7 mouse cellular contexts compared by ENCODE assay signal in genomic region chr14:54617897-54618365, GRCm38 (mm10). TPM values are rescaled to one million over a fixed set of nuclear protein-coding genes. Genes with fewer than 3 reads are reported as not detected.
DNase-seq lines count a peak whose midpoint lies in the region; ATAC-seq and TF ChIP-seq lines count a peak whose summit lies in the region.

Gene Psmb5 (minus strand): TSS chr14:54618022.

- no peak for TF ChIP-seq CTCF in intestine, postnatal 0 days (IDR thresholded peaks at IDR 0.05; ENCODE audit: low read depth)

- H3K27me3 ChIP-seq in embryonic facial prominence, embryonic 10.5 days (replicated peaks; ENCODE audit: low read depth, poor library complexity, severe bottlenecking), result no peaks in the 10 kb centered on the region
- H3K27me3 ChIP-seq in intestine, postnatal 0 days (replicated peaks; ENCODE audit: control insufficient read depth, insufficient read depth, low read length), result no peaks in the 10 kb centered on the region
- no peaks in the 10 kb centered on the region for H3K27me3 ChIP-seq in limb, embryonic 10.5 days (ENCODE audit: low read depth, poor library complexity, severe bottlenecking)
- no peaks in the 10 kb centered on the region for H3K27me3 ChIP-seq in midbrain, embryonic 13.5 days

- DNase-seq in adrenal gland, postnatal 10 days, result peak; percentile 87
- peak; percentile 92 for DNase-seq in embryonic facial prominence, embryonic 10.5 days (ENCODE audit: low spot score)
- peak; percentile 51 for DNase-seq in gonadal fat pad, adult 2 months (ENCODE audit: low read depth)
- peak; percentile 91 for DNase-seq in limb, embryonic 10.5 days (ENCODE audit: low spot score)
- peak; percentile 82 for DNase-seq in spleen, adult 12 weeks (ENCODE audit: low spot score)

- peaks cover 16% of the 10 kb centered on the region for H3K4me1 ChIP-seq in embryonic facial prominence, embryonic 10.5 days
- H3K4me1 ChIP-seq in intestine, postnatal 0 days (replicated peaks; ENCODE audit: control insufficient read depth, insufficient read depth, low read length), result no peaks in the 10 kb centered on the region
- peaks cover 8% of the 10 kb centered on the region for H3K4me1 ChIP-seq in limb, embryonic 10.5 days
- H3K4me1 ChIP-seq in midbrain, embryonic 13.5 days (replicated peaks), result peaks cover 19% of the 10 kb centered on the region

- H3K27ac ChIP-seq in embryonic facial prominence, embryonic 10.5 days (replicated peaks), result peak within 1 kb of the TSS; percentile 94
- H3K27ac ChIP-seq in intestine, postnatal 0 days (ENCODE audit: low read depth, low read length), result peak within 1 kb of the TSS; percentile 41; the same call in 1 of the 2 replicates
- H3K27ac ChIP-seq in limb, embryonic 10.5 days, result peak within 1 kb of the TSS; percentile 92
- peak within 1 kb of the TSS; percentile 85 for H3K27ac ChIP-seq in midbrain, embryonic 13.5 days

- peak within 1 kb of the TSS; percentile 84 for H3K4me2 ChIP-seq in intestine, postnatal 0 days (replicated peaks; ENCODE audit: low read depth)
- H3K4me2 ChIP-seq in midbrain, embryonic 13.5 days (replicated peaks), result peak within 1 kb of the TSS; percentile 82

- peak within 1 kb of the TSS; percentile 94 for H3K4me3 ChIP-seq in embryonic facial prominence, embryonic 10.5 days
- peak within 1 kb of the TSS; percentile 80 for H3K4me3 ChIP-seq in intestine, postnatal 0 days (ENCODE audit: low read depth, low read length)
- H3K4me3 ChIP-seq in limb, embryonic 10.5 days, result peak within 1 kb of the TSS; percentile 75
- H3K4me3 ChIP-seq in midbrain, embryonic 13.5 days (replicated peaks), result peak within 1 kb of the TSS; percentile 86

- peak; percentile 84 for ATAC-seq in intestine, postnatal 0 days
- ATAC-seq in midbrain, embryonic 13.5 days, result peak; percentile 92

- H3K9ac ChIP-seq in intestine, postnatal 0 days (ENCODE audit: low read depth, low read length), result peak within 1 kb of the TSS; percentile 76
- peak within 1 kb of the TSS; percentile 89 for H3K9ac ChIP-seq in midbrain, embryonic 13.5 days (replicated peaks)

- H3K36me3 ChIP-seq in embryonic facial prominence, embryonic 10.5 days (replicated peaks), result peaks cover 35% of the 10 kb centered on the region
- H3K36me3 ChIP-seq in intestine, postnatal 0 days (ENCODE audit: control insufficient read depth, insufficient read depth), result peaks cover 17% of the 10 kb centered on the region
- peaks cover 36% of the 10 kb centered on the region for H3K36me3 ChIP-seq in limb, embryonic 10.5 days
- H3K36me3 ChIP-seq in midbrain, embryonic 13.5 days, result peaks cover 25% of the 10 kb centered on the region

- H3K9me3 ChIP-seq in embryonic facial prominence, embryonic 10.5 days, result no peaks in the 10 kb centered on the region
- H3K9me3 ChIP-seq in intestine, postnatal 0 days (ENCODE audit: control insufficient read depth), result no peaks in the 10 kb centered on the region
- H3K9me3 ChIP-seq in limb, embryonic 10.5 days (replicated peaks), result no peaks in the 10 kb centered on the region
- H3K9me3 ChIP-seq in midbrain, embryonic 13.5 days, result no peaks in the 10 kb centered on the region

- under 1% methylated on average over 25 of the region's 25 CpGs for WGBS in embryonic facial prominence, embryonic 10.5 days
- WGBS in intestine, postnatal 0 days, result under 1% methylated on average over 25 of the region's 25 CpGs
- WGBS in limb, embryonic 10.5 days, result under 1% methylated on average over 25 of the region's 25 CpGs
- WGBS in midbrain, embryonic 13.5 days, result under 1% methylated on average over 25 of the region's 25 CpGs

RNA-seq across cellular contexts. Expression of gene Psmb5, which starts in this region (rescaled TPM):
- 100 to 1,000 TPM; 226 to 247 TPM for total RNA-seq in adrenal gland, postnatal 10 days (2021)
- 486 and 490 TPM in 2 replicates for polyA plus RNA-seq in embryonic facial prominence, embryonic 10.5 days (2016; fragmentation: Nextera tagmentation; extraction: Ambion mirVana)
- 214 and 260 TPM in 2 replicates for polyA plus RNA-seq in gonadal fat pad, adult 2 months (2012; rRNA removed)
- polyA plus RNA-seq in intestine, postnatal 0 days (2015; fragmentation: Nextera tagmentation; extraction: Ambion mirVana), result 246 and 274 TPM in 2 replicates
- 508 and 553 TPM in 2 replicates for polyA plus RNA-seq in limb, embryonic 10.5 days (2016; fragmentation: Nextera tagmentation; extraction: Ambion mirVana)
- 438 and 468 TPM in 2 replicates for polyA plus RNA-seq in midbrain, embryonic 13.5 days (2015; fragmentation: Nextera tagmentation; extraction: Ambion mirVana)

Comparison
In these comparisons a context has a peak if more than half of its experiments do, and no peak if none do; other contexts are left out.
1. Peak in every context shown above with its lines: DNase-seq, ATAC-seq, H3K4me3 ChIP-seq and H3K27ac ChIP-seq.
2. H3K27ac ChIP-seq: peak in every context shown above with its lines; median percentile 94 in embryonic facial prominence, embryonic 10.5 days; 92 in limb, embryonic 10.5 days; 85 in midbrain, embryonic 13.5 days; 41 in intestine, postnatal 0 days.